Mouse (Mus musculus) heart, adult 2 months (tissue): Measurements from ENCODE around the gene Cadm1.

ENCODE experiments used
- CTCF ChIP-seq: fragments of 200-600 bp; IDR thresholded peaks from 2 replicates; pipeline ENCODE4 v1.8.1; 2022; ENCODE audit warnings: antibody characterized with exemption, mild to moderate bottlenecking, moderate library complexity
- EP300 ChIP-seq: fragments of 200-500 bp; IDR thresholded peaks from 2 replicates; pipeline ENCODE4 v1.6.1; 2011; ENCODE audit warnings: low read depth, low read length, control low read depth; ENCODE audit not compliant: insufficient read depth
- POLR2A ChIP-seq: fragments of 200-500 bp; IDR thresholded peaks from 2 replicates; pipeline ENCODE4 v1.6.1; 2011; ENCODE audit warnings: mild to moderate bottlenecking, low read depth, low read length, control low read depth; ENCODE audit not compliant: insufficient read depth

DNA sequence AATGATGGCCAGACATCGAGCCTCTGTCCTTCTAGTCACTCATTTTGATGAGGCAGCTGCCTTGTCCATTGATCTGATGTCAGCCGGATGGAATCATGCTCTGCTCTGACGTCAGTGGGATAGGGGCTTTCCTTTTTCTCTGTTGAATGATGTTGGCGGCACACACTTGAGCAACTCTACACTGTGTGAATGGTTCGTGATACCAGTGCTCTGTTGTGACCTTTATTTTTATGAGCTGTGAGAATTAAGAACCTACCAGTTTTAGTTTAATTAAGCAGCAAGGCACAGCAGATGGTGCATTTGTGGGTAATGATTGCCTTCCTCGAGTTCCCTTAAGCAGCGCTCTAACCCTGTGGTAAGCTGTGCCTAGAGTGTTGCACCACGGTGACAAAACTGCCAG, 181.0 kb downstream of the Cadm1 start:
- no peak for TF ChIP-seq CTCF
- TF ChIP-seq POLR2A = no peak
- no peak for TF ChIP-seq EP300
